Mouse (Mus musculus): ENCODE measurements around the gene Asic4. TPM values are rescaled to one million over a fixed set of nuclear protein-coding genes. Genes with fewer than 3 reads are reported as not detected.

Gene Asic4
- not detected in 2 replicates for total RNA-seq (2014; rRNA removed; ENCODE audit: low replicate concordance)
- polyA plus RNA-seq (2015; fragmentation: Nextera tagmentation; extraction: Ambion mirVana): 0.04 and 0.07 TPM in 2 replicates

DNA sequence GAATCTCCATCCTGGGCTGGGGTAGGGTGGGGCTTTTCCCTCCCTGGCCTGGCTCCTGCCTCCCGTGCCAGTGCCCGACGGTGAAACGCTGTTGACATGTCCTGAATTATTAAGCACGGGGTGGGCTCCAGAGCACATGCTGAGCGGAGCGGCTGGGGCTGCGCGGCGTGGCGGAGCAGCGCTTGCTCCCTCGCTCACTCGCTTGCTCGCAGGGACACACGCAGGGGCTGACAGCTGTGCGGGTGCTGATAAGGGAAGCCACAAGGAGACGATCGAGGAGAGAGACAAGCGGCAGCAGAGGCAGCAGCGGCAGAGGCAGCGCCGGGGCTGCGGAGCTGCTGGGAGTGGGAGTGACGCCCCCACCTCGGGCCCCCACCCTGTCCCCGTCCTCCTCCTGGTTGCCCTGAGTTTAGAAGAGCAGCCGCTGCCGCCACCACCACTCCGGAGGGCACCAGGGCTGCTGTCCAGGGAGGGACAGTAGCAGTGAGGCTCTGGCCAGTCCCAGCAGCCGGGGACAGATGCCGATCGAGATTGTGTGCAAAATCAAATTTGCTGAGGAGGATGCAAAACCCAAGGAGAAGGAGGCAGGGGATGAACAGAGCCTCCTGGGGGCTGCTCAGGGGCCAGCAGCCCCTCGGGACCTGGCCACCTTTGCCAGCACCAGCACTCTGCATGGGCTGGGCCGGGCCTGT is at the start of gene Asic4:
Gene Asic4, plus strand, starts transcription at position 123 of the 692 bp plus-strand sequence.
- ATAC-seq (ENCODE audit: insufficient read depth, low read depth) (no peak), DNase-seq (ENCODE audit: low spot score) (no peak)
- Histone ChIP-seq H3K4me3 (ENCODE audit: low read depth, low read length) (peak within 1 kb of the TSS; percentile 29), H3K4me1 (ENCODE audit: control insufficient read depth, insufficient read depth) (peaks cover 20% of the 10 kb centered on the region), H3K27ac (ENCODE audit: low read depth) (no peak within 1 kb of the TSS), H3K36me3 (replicated peaks; ENCODE audit: control insufficient read depth, insufficient read depth, low read length) (no peaks in the 10 kb centered on the region), H3K4me2 (ENCODE audit: low read depth, low read length) (peak within 1 kb of the TSS; percentile 39), H3K27me3 (ENCODE audit: control insufficient read depth, insufficient read depth, low read length) (peaks cover 77% of the 10 kb centered on the region), H3K9ac (replicated peaks; ENCODE audit: low read depth, low read length) (peak within 1 kb of the TSS; percentile 20; the same call in 1 of the 2 replicates), H3K9me3 (replicated peaks; ENCODE audit: control insufficient read depth, low read length) (no peaks in the 10 kb centered on the region)
- WGBS: 1% methylated on average over 28 of the region's 35 CpGs
- TF ChIP-seq EP300 (IDR thresholded peaks at IDR 0.05; ENCODE audit: low read depth): no peak
- TF ChIP-seq CTCF (IDR thresholded peaks at IDR 0.05; ENCODE audit: low read depth): no peak

DNA sequence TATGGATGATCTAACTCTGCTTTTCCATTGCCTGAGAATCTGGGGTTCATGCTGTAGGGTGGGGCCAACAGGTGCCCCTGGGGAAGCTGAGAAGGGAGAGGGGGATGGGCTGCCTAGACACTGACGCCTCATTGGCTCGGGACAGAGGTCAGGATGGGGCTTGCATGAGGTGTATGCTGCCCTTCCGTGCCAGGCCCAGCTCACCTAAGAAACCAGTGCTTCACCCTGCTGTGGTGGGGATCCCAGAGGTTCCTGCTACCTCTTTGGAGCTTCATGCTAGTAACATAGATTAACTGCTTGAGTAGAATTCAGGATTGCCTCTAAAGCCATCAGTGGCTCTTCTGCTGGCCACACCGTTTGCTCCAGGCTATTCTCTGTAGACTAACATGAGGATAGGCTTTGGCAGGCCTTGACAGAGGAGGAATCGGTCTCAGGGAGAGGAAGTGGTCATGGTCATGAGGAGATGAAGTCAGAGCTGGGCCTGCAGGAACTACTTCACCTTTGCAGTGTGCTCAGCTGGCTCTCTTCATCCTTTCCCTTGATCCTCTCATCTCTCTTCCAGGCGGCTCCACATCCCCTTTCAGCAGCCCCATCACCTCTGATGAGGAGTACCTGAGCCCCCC is 49.6 kb upstream of the Asic4 start:
- Histone ChIP-seq H3K27ac (ENCODE audit: low read depth) (peak overlapping the region; percentile 100), H3K9me3 (replicated peaks; ENCODE audit: control insufficient read depth, low read length) (no peaks in the 10 kb centered on the region), H3K4me1 (ENCODE audit: control insufficient read depth, insufficient read depth) (peaks cover 19% of the 10 kb centered on the region), H3K9ac (replicated peaks; ENCODE audit: low read depth, low read length) (peak overlapping the region; percentile 58), H3K27me3 (ENCODE audit: control insufficient read depth, insufficient read depth, low read length) (no peaks in the 10 kb centered on the region), H3K4me3 (ENCODE audit: low read depth, low read length) (peak overlapping the region; percentile 36), H3K36me3 (replicated peaks; ENCODE audit: control insufficient read depth, insufficient read depth, low read length) (peaks cover 51% of the 10 kb centered on the region), H3K4me2 (ENCODE audit: low read depth, low read length) (peak overlapping the region; percentile 66)
- ATAC-seq (ENCODE audit: insufficient read depth, low read depth) (no peak), DNase-seq (ENCODE audit: low spot score) (no peak)
- TF ChIP-seq EP300 (IDR thresholded peaks at IDR 0.05; ENCODE audit: low read depth) (0 out of 2 replicates have a peak, but pooled peaks have one; percentile 22), CTCF (IDR thresholded peaks at IDR 0.05; ENCODE audit: low read depth) (no peak)
- WGBS: 17% methylated on average over 6 of the region's 6 CpGs

DNA sequence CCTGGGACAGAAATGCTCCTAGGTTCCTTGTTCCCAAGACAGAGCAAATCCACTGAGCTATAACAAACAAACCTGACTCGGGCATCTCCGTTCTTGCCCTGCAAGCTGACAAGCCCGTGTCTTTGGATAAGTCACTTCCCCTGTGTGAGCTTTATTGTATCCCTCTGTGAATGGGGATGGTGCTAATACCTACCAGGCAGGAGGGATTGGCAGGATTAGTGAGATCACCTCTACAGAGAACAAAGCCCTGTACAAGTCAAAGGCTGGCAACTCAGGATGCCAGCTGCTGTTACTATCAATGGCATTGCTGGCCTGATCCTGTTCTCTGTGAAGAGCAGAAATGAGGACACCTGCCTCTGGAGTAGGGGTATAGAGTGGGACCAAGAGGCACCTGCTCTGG is 44.7 kb upstream of the Asic4 start:
- H3K36me3 ChIP-seq (replicated peaks; ENCODE audit: control insufficient read depth, insufficient read depth, low read length): peaks cover 67% of the 10 kb centered on the region
- no peak for ATAC-seq (ENCODE audit: insufficient read depth, low read depth)
- H3K9me3 ChIP-seq (replicated peaks; ENCODE audit: control insufficient read depth, low read length): no peaks in the 10 kb centered on the region
- 74% methylated on average over 3 of the region's 3 CpGs for WGBS
- no peak for TF ChIP-seq EP300 (IDR thresholded peaks at IDR 0.05; ENCODE audit: low read depth)
- no peak for TF ChIP-seq CTCF (IDR thresholded peaks at IDR 0.05; ENCODE audit: low read depth)
- DNase-seq (ENCODE audit: low spot score): no peak
- H3K9ac ChIP-seq (replicated peaks; ENCODE audit: low read depth, low read length): no peak overlapping the region
- no peak overlapping the region for H3K27ac ChIP-seq (ENCODE audit: low read depth)
- no peak overlapping the region for H3K4me2 ChIP-seq (ENCODE audit: low read depth, low read length)
- H3K4me3 ChIP-seq (ENCODE audit: low read depth, low read length): no peak overlapping the region
- H3K27me3 ChIP-seq (ENCODE audit: control insufficient read depth, insufficient read depth, low read length): no peaks in the 10 kb centered on the region
- H3K4me1 ChIP-seq (ENCODE audit: control insufficient read depth, insufficient read depth): peaks cover 3% of the 10 kb centered on the region; the same call in 1 of the 2 replicates

DNA sequence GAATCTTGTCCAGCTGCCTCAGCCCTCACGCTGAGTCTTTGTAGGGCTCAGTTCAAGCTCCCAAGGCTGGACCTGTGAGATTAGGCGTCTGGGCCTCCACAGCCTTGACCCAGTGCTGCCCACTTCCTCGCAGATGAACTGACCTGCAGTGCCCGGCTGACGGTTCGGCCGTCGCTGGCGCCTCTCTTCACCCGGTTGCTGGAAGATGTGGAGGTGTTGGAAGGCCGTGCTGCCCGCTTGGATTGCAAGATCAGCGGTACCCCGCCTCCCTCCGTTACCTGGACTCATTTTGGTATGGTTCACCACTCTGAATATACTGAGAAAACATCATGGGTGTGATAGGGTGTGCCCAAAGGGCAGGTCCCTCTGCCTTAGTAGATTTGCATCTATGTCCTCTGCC is 44.1 kb upstream of the Asic4 start:
- WGBS: 86% methylated on average over 15 of the region's 15 CpGs
- H3K9me3 ChIP-seq (replicated peaks; ENCODE audit: control insufficient read depth, low read length): no peaks in the 10 kb centered on the region
- peak overlapping the region; percentile 4; the same call in 1 of the 2 replicates for H3K27ac ChIP-seq (ENCODE audit: low read depth)
- H3K4me3 ChIP-seq (ENCODE audit: low read depth, low read length): no peak overlapping the region
- DNase-seq (ENCODE audit: low spot score): no peak
- H3K36me3 ChIP-seq (replicated peaks; ENCODE audit: control insufficient read depth, insufficient read depth, low read length): peaks cover 71% of the 10 kb centered on the region
- H3K4me1 ChIP-seq (ENCODE audit: control insufficient read depth, insufficient read depth): 0 out of 2 replicates have a peak, but pooled peaks cover 3% of the 10 kb centered on the region
- no peaks in the 10 kb centered on the region for H3K27me3 ChIP-seq (ENCODE audit: control insufficient read depth, insufficient read depth, low read length)
- no peak for ATAC-seq (ENCODE audit: insufficient read depth, low read depth)
- no peak for TF ChIP-seq EP300 (IDR thresholded peaks at IDR 0.05; ENCODE audit: low read depth)
- no peak for TF ChIP-seq CTCF (IDR thresholded peaks at IDR 0.05; ENCODE audit: low read depth)
- no peak overlapping the region for H3K9ac ChIP-seq (replicated peaks; ENCODE audit: low read depth, low read length)
- H3K4me2 ChIP-seq (ENCODE audit: low read depth, low read length): no peak overlapping the region

DNA sequence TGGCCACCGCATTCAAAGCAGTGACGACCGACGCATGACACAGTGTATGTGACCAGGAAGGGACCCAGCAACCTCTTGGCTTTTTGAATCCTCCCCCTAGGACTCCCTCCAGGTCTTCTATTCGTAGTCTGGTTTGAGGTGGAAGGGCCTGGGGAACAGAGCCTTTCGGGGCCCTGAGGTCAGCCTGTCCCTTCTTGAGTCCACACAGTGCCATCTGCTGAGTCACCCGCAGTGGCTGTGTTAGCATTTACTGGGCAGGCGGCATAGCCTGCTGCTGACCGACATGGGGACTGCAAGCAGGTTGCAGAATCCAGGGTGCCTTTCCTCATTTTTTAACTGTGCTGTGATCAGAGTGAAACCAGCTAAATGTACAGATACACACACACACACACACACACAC is 43.2 kb upstream of the Asic4 start:
- no peak overlapping the region for H3K9ac ChIP-seq (replicated peaks; ENCODE audit: low read depth, low read length)
- DNase-seq (ENCODE audit: low spot score) (no peak), ATAC-seq (ENCODE audit: insufficient read depth, low read depth) (no peak)
- no peaks in the 10 kb centered on the region for H3K27me3 ChIP-seq (ENCODE audit: control insufficient read depth, insufficient read depth, low read length)
- 75% methylated on average over 9 of the region's 9 CpGs for WGBS
- H3K4me1 ChIP-seq (ENCODE audit: control insufficient read depth, insufficient read depth): 0 out of 2 replicates have a peak, but pooled peaks cover 3% of the 10 kb centered on the region
- H3K4me3 ChIP-seq (ENCODE audit: low read depth, low read length): no peak overlapping the region
- no peaks in the 10 kb centered on the region for H3K9me3 ChIP-seq (replicated peaks; ENCODE audit: control insufficient read depth, low read length)
- peaks cover 69% of the 10 kb centered on the region for H3K36me3 ChIP-seq (replicated peaks; ENCODE audit: control insufficient read depth, insufficient read depth, low read length)
- peak overlapping the region; percentile 63; the same call in 1 of the 2 replicates for H3K27ac ChIP-seq (ENCODE audit: low read depth)
- H3K4me2 ChIP-seq (ENCODE audit: low read depth, low read length): no peak overlapping the region
- TF ChIP-seq EP300 (IDR thresholded peaks at IDR 0.05; ENCODE audit: low read depth): no peak
- no peak for TF ChIP-seq CTCF (IDR thresholded peaks at IDR 0.05; ENCODE audit: low read depth)
